Mouse (Mus musculus) thymus, postnatal 25 days (tissue): Measurements from ENCODE around the gene Clasp1.
A peak's percentile ranks its signal among the peaks of the same experiment; 100 is the strongest.

Experiments
- DNase-seq: peaks from one replicate; pipeline ENCODE4 v3.0.0; 2022

The Clasp1 gene

DNA sequence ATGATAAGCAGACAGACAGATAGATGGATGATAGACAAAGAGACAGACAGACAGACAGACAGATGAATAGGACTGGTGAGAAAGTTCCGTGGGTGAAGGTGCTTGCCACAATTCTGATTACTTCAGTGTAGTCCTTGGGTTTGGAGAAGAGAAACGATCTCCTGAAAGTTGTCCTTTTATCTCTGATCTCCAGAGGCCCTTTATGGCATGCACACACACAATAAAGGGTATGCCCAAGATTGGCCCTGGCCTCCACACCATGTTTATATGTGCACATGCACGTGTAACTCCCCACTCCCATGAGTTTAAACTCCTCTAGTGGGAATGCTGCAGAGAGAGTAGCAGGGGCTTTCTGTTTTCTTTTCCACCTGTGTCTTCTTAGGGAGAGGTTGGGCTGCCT, 14.6 kb downstream of the Clasp1 start:
- DNase-seq = no peak

DNA sequence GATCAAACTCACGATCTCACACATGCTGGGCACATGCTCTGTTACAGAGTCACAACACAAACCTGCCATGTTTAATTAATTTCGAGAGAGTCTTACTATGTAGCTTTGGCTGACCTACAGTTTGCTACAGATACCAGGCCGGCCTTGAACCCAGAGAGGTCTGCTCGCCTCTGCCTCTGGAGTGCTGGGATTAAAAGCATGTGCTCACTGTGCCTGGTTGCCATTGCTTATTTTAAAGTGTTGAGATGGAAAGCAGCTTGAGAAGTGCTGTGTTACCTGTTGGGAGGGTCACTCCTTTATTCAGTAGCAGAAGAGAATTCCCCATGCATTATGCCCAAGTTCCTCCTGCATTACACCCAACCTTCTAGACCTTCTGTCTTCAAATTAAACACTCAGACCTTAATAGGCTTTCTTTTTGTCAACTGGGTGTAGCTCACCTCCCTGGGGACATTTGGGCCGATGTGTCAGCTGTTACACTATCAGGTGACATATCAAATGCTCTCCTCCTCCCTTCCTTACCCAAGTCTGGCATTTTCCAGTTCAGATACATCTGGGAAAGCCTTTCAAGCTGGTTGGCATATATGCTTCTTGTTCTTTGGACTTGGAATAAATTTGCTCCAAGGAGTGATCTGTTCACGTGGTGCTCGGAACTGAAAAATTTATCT, 18.9 kb downstream of the Clasp1 start:
- DNase-seq = no peak

DNA sequence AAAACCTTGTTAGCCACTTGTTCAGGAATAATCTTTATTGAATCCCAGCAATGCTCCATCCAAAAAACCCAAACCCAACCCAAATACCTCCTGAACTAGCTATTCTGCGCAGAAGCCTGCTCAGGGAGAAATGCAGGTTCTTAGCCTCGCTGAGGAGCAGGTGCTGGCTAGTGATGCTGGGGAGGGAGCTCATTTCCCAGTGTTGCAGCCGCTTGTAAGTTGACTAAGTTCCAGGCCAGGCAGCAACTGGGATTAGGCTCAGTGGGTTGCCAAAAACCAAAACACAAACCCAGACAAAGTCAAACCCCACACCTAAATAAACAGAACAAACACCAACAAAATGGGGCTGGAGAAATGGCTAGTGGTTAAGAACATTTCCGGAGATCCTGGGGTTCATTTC, 20.4 kb downstream of the Clasp1 start:
- DNase-seq = no peak

DNA sequence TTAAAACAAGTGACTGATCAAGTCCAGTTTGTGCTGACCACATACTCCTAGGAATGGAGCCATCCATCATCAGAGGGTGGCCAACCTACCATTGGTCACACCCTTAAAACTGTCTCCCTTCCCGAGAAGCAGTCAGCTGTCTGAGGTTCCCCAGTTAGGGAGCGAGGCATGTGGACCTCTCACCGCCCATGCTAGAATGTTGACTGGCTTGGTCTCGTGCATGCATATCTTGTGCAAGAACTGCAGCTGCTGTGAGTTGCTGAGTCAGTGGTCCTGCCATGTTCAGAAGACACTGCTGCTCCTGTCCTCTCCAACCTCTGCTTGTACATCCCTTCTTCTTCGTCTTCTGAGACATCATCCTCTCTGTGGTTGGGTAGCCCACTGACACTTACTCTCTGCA, 22.0 kb downstream of the Clasp1 start:
- no peak for DNase-seq

DNA sequence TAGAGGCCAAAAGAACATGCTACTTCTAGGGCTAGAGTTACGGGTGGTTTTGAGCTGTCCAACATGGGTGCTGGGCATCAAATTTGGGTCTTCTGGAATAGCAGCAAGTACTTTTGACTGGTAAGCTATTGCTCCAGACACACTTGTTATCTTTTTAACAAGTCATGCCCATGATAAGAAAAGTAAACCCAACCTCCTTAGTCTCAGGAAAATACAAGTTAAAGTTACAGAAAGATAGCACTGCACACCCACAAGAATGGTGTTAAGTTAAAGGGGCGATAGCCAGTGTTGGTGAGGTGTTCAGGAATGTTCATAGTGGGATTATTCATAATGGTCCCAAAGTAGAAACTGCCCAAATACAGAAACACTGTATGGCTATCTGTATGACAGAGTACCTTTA, 24.3 kb downstream of the Clasp1 start:
- DNase-seq = no peak

DNA sequence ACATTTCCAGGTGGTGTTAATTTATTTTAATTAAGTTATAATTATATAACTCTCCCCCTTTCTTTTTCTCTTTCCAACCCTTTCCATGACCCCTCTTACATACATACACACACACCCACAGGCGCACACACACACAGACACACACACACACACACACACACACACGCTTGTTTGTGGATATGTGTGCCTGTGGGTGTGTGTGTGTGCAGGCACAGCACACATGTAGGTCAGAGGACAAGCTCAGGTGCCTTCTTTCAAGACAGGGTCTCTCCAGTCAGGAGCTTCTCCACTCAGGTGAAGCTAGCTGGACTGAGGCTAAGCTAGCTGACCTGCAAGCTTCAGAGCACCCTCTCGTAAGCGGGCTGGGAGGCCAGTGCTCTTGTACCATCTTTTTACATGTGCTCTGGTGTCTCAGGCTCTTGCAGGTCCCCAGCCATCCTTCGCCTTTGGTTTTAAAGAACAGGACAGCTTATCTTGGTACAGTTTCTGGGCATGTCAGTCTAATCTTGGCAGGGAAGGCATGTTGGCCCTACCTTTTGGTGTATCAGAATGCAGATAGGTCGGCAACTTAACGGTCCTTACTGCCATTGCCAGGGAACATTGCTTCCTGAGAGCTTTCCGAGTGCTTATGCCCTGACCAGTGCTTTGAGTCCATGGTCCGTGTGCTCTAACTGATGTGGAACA, 28.3 kb downstream of the Clasp1 start:
- no peak for DNase-seq

DNA sequence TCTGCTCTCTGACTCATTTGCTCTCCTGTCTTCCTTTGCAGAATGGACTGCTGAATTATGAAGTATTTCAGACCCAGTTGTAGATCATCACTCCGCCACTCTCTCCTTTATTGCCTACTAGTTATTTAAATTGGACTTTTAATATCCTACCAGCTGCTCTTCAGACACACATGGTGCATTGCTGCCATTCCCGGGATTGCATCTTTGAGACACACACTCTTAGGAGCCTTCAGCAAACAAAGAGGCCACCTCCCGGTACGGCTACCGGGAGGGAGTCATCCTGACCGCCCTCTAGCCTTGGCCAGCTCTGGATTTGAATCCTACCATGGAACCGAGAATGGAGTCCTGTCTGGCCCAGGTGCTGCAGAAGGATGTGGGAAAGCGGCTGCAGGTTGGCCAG, 30.5 kb downstream of the Clasp1 start:
- DNase-seq = no peak

DNA sequence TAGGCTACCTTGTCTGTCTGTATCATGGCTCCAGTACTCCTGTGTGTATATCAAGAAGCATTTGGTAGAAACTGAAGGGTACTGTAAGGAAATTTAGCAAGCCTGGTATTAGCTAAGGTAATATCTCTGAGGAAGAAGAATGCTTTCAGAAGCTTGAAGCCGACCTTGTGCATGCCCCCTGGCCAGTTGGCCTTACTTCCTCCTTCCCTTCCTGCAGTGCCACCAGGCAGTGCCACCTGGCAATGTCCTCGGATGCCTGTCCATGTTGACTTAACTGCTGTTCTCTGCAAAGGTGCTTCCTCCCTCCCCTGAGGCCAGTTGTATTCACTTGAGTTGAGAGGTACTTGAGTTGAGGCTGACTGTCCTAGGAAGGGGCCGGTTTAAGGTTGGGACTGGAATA, 32.3 kb downstream of the Clasp1 start:
- no peak for DNase-seq

DNA sequence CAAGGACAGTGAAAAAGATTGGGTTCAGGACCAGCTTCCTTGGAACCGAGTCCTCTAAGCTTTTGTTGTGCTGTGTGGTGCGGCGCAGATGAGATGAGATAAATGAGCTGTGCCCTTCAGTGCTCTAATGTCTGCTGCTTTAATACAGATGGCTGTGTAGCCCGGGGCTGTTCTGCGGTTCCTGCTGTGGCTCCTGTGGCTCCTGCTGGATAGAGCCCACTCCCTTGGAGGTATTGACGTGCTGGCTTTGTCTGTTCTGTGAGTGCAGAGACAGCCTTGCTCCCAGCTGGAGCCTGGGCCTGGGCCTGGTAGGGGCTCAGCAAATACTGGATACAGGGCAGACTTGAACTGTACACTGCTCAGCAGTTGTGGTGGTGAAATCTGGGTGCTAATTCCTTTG, 34.0 kb downstream of the Clasp1 start:
- DNase-seq = no peak

DNA sequence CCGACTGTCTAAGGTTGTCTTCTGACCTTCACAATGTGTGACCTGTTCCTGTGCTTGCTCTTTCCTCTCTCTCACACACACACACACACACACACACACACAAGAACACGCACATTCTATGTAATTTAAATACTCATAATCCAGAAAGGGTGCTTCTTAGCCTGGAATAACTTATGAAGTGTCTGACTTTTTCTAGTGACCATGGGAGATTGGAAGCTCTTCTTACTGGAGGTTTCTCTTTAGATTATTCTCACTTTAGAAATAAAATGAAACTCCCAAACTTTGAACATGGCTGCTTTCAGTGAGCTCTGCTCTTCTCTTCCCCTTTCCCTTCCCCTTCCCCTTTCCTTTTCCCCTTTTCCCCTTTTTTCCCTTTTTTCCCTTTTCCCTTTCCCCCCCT, 37.1 kb downstream of the Clasp1 start:
- no peak for DNase-seq

DNA sequence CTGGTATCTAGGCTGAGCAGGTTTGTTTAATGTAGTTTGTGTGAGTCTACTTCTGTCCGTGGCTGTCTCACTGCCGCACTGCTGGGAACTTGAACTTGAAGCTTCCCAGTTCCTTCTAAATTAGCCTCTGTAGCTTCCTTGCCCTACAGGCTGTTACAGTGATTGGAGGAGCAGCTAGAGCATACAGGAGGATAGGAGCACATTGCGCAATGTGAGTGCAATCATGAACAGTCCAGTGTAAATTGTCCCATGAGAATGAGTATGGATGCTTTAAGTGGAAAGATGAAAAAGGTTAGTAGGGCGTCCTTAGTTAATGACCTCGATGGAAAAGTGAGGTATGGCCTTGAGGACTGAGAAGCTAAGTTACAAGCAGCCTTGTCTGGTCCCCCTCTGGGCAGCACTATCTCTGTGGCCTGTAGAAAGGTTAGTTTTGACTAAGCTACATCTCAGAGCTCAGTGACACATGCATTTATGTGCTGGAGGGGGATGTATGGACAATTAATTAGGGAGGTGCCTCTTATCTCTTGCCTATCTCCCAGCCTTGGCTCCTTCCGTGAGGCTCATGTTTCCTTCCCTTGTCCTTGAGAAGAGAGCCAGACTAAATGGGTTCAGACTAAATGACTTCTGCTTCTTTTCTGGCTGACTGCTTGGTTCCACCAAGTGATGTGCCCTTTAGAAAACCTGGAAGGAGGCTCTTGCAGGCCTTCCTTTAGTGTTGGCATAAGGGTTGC, 39.7 kb downstream of the Clasp1 start:
- no peak for DNase-seq

DNA sequence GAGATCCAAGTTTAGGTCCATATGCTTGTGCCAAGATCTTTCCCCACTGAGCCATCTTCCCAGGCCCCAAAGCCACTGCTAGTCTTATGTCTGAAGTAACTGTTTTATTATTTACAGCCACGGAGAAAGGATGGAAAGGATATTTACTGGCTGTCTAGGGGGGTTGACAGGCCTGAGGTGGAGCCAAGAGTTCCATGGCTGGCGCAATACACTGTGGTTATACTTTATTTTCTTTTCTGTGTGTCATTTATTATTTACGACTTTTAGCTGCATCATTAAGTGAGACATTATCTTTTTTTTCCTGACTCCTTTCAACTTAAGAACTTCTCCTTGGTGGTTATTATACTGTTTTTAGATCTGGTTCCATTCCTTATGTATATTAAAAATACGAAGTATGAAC, 42.7 kb downstream of the Clasp1 start:
- DNase-seq = no peak

DNA sequence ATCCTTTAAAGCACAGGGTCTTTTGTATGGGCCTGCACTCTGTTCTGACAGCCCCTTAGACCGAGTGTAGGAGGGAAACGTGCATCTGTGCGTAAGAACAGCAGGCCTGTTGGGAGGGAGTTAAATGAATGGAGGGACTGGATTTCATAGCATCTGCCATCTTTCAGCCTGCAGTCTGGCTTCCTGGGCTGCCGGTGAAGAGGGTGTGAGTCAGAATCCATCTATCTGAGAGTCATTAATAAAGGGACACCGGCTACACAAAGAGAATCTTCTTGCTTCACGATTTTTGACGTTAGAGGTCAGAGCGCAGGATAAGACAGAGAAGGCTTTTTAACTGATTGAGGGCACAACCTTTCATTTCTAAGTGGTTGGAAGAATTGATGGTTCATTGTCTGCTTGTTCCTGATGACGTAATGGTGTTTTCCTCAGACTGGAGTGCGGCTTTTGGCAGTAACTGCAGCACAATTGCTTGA, 46.2 kb downstream of the Clasp1 start:
- no peak for DNase-seq

DNA sequence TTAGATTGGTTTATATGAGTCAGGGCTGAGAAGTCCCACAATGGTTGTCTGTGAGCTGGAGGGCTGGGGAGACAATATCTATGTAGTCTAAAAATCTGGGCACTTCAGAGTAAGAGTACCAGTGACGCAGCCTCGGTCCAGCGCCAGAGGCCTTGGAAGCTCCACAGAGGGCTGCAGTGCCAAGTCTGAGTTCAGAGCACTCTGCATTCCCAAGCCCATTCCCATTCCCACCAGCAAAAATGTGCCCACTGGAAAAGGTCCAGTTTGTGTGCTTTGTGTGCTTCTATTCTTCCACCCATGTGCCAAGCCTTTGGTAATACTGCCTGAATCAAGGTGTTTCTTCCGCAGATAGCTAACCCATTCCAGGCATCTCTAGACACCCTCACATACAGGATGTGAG, 49.0 kb downstream of the Clasp1 start:
- DNase-seq = no peak

DNA sequence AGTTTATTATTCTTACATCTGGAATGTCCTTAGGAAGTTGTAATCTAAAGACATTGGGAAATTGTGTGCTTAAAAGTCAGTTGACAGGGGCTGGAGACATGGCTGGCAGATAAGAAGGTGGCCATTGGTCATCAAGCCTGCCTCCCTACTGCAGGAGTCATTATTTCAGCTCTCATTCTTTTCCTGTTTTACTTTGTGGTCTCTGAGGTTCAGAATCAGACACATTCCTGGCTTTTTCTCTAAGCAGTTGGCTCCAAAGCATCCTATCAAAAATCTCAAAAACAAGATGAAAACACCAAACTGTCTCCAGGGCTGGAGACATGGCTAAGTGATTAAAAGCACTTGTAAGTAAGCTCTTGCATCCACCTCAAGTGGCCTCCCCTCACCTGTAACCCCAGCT, 49.5 kb downstream of the Clasp1 start:
- no peak for DNase-seq

DNA sequence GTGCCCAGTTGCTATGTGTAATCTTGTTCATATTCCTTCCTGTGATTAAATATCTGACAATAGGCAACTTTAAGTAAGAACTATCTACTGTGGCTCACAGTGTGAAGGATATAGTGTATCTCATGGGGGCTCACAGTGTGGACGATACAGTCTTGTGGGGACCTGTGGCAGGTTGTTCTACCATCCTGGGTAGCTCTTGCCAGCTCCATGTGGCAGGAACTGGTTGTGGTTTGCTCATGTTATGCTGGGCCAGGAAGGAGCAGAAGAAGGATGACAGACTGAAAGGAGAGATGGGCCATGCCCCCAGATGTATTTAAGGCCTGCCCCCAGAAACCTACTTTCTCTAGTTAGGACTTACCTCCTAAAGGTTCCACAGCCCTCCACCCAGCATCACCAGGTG, 51.7 kb downstream of the Clasp1 start:
- no peak for DNase-seq

DNA sequence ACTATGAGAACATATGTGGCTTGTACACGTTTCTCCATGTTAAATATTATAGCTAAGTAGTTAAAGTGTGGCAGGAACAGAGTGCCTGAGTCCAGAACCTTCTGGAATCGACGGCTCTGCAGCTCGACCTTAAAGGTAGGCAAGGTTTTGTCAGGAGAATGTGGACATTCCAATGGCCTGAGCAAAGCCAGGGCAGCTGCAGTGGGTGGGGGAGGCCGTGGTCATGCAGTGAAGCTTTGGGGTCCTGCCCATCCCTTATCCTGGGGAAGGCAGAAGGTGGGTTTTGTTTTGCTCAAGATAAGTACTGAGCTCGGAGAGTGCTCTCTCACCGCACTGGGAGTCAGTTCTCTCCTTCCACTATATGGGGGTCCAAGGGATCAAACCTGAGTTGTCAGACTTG, 55.6 kb downstream of the Clasp1 start:
- no peak for DNase-seq

DNA sequence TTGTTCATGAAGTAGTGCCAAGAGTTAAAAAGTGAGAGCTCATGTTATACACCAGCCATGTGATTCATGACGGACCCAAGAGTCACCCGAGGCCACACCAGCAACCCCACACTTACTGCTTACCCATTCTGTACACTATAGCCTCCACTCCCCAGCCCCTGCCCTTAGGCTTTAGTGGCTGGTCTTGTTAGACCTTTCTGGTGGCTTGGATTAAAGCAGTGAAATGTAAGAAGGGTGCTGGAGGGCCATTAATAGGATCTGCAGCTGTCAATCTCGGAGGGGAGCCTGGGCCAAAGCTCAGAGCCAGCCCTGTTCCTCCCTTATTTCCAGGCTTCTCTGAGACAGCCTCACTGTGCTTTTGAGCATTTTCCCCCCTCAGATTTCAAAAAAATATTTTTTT, 56.1 kb downstream of the Clasp1 start:
- DNase-seq = no peak

DNA sequence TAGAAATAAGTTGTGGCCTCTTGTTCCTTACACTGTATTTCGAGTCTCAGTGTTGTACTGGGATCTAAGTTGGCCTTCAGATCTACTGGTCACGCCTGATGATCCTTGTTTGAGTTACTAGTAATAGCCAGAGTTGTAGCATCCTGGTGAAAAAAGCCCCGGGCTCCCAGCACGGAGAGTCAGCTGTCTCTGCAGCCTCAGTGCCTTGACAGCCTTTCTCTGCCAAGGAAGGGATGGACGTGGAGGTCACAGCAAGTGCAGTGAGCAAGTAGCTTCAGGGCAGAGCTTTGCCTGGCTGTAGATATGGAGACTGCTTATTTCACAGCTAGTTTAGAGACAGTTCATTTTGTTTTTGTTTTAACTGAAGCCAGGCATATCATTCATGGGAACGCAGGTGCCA, 56.6 kb downstream of the Clasp1 start:
- DNase-seq = no peak

DNA sequence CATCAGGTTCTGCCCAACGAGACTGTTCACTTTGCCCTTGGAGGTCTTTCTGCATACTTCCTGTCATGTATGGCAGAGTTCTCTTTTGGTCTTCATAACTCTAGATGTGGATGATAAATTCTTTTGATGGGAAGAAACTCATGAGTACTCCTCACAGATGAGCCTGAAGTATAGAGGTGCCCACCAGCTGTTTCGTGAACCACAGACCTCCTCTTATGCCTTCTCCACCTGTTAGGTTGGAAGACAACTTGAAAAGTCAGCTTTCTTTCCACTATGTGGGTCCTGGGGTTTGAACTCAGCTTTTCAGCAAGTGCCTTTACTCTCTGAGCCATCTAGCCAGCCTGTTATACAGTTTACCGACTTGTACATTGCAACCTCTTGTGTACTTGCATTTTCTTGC, 57.1 kb downstream of the Clasp1 start:
- peak; percentile 52 for DNase-seq

DNA sequence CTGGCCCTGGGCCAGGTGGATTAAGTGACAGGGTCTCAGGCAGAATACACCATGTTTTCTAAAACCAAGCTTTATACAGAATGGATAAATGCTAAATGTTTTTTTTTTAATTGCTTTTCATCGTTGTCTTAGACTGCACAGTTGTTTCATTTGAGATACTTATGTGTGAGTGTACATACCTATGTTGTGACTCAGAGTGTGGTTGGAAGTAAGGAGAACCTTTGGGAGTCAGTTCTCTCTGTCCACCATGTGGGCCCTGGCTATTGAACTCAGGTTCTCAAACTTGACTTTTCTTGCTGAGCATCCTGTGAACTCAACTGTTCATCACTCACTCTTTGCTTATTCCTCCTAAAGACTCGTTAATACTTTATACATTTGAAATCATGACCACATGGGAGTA, 58.3 kb downstream of the Clasp1 start:
- DNase-seq = no peak

DNA sequence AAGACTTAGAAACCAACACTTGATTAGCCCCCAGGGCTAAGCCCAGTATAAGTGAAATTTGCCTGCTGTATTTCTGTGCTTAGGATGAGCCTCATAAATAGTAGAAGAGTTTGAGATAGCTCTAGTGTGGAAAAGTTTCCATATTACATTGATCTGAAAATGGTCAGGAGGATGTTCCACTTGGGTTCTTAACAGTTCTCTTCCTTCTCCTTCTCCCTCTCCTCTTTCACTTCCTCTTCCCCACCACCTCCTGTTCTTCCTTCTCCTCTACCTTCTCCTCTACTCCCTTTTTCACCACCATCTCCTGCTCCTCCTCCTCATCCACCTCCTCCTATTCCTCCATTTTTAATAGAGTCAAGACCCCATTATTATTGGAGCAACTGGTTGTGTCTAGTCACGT, 59.4 kb downstream of the Clasp1 start:
- DNase-seq = no peak

DNA sequence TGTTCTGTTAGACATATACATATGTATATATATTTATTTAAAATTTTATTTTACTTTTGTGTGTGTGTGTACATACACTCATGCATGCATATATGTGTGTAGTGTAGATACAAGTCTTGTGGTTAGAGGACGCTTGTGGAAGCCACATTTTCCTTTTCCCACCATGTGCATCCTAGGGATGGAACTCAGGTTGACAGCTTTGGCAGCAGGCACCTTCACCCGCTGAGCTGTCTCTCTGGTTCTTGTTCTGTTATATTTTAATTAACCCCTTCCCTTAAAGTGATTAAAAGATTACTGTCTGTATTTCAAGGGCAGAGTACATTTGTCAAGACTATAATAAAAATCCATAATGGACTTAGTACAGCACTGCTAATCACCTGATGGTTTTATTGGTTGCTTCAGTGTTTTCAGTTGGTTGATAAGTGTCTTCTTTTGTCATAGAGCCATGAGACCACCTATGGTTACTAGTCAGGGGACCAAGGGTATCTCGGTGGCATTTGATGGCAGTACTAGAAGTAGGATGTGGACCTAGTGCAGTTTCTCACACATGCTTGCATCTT, 62.1 kb downstream of the Clasp1 start:
- DNase-seq = no peak

DNA sequence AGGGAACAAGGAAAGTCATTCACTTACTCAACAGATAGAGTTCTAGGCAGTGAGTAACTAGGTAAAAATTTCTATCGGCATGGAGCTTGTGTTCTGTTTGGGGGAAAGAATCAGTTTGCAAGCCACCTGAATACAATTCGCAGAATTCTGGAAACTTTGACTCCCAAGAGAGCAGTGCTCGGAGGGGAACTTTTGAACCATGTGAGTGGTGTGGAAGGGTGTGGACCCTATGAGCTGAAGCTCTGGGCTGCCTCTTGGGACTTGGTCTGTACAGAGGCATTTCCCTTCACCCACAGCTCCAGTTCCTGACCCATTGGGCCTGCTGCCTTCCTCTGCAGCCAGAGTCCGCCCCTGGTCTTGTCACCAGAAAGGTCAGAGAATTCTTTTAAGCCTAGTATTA, 64.7 kb downstream of the Clasp1 start:
- DNase-seq = no peak
